Mouse (Mus musculus): ENCODE measurements around the gene Acbd4.

DNA sequence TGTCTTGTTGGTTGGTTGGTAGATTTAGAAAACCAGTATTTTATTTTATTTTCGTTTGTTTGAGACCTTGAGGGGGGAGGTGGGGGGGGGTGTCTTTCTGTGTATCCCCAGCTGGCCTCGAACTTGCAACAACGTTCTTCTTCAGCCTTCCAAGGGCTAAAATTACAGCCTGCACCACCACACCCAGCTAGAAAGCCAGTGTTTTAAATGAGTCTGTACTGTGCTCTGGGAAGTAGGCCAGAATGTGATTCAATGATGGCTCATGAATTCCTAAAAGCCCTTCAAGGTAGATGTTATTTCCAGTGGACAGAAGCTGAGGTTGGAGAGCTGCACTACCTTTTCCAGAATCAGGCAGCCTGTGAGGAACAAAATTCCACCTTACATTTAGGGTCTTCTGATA lies 32.7 kb downstream of the Acbd4 start:
- no peak for TF ChIP-seq CTCF (IDR thresholded peaks at IDR 0.05; ENCODE audit: low read depth, low read length)
- no peak for TF ChIP-seq GATA1 (IDR thresholded peaks at IDR 0.05; ENCODE audit: borderline replicate concordance, low read length)
